Comparison of ENCODE assay signal across 11 mouse cellular contexts in genomic region chr12:105000487-105001283, GRCm38 (mm10). TPM values are rescaled to one million over a fixed set of nuclear protein-coding genes. Genes with fewer than 3 reads are reported as not detected.
DNase-seq lines count a peak whose midpoint lies in the region; ATAC-seq and TF ChIP-seq lines count a peak whose summit lies in the region.
"Had no signal": no experiment of that assay in that cellular context is flagged by ENCODE, and none has a peak within 500 bp of the region (broad histone marks: within the 10 kb centered on the region; RNA-seq: fewer than 3 reads in every experiment).

No protein-coding gene starts in this region.

- H3K9me3 ChIP-seq in G1E (replicated peaks): no peaks in the 10 kb centered on the region
- H3K9me3 ChIP-seq: limb, embryonic 15.5 days had no signal

- H3K4me1 ChIP-seq in G1E (ENCODE audit: insufficient read depth, low read depth, low read length): peaks cover 98% of the 10 kb centered on the region

- no peaks in the 10 kb centered on the region for H3K27me3 ChIP-seq in G1E (ENCODE audit: insufficient read depth, low read length)
- H3K27me3 ChIP-seq: limb, embryonic 15.5 days had no signal

- no peak for TF ChIP-seq CTCF in G1E (IDR thresholded peaks at IDR 0.05; ENCODE audit: low read depth, low read length)

- peaks cover 90% of the 10 kb centered on the region for H3K36me3 ChIP-seq in G1E (replicated peaks)
- H3K36me3 ChIP-seq: limb, embryonic 15.5 days had no signal

- H3K4me3 ChIP-seq in G1E (ENCODE audit: low read depth, low read length): no peak overlapping the region; the same call in 1 of the 2 replicates
- H3K4me3 ChIP-seq: limb, embryonic 15.5 days had no signal

- peak; percentile 68 for DNase-seq in adrenal gland, adult 8-10 months
- DNase-seq in adrenal gland, postnatal 4 days (ENCODE audit: low spot score in 2 of 2): no peak
- DNase-seq in G1E (ENCODE audit: low spot score): no peak
- peak; percentile 62 for DNase-seq in kidney, adult 18-20 months
- peak; percentile 57 for DNase-seq in lung, postnatal 36 days
- no peak for DNase-seq in right cerebral cortex, adult 2 months (ENCODE audit: low spot score in 2 of 2)
- DNase-seq in B cell, adult 2 months: no peak
- no peak for DNase-seq in thymus, postnatal 14 days
- DNase-seq: heart, postnatal 14 days; thymus, adult 2 months had no signal

- ATAC-seq in G1E (ENCODE audit: extremely low read depth, insufficient number of reproducible peaks, low FRiP score, poor library complexity, severe bottlenecking): peak; percentile 51

RNA-seq across cellular contexts. Expression of gene Syne3, which starts 8.9 kb away (rescaled TPM):
- 10 to 100 TPM; 12.0 to 20.8 (median 16.8) TPM for total RNA-seq in adrenal gland, adult 8-10 months (2022)
- total RNA-seq in adrenal gland, postnatal 4 days (2021): 10 to 100 TPM; 11.3 to 11.7 TPM
- total RNA-seq in G1E (2014; fragmentation: Nextera tagmentation) (24.8 and 27.9 TPM in 2 replicates), G1E (2017) (21.3 and 21.7 TPM in 2 replicates)
- polyA plus RNA-seq in G1E (2012): 29.7 and 31.1 TPM in 2 replicates

RNA-seq across cellular contexts. Expression of gene Glrx5, which starts 31.8 kb away (rescaled TPM):
- 100 to 1,000 TPM; 132 to 279 (median 202) TPM for total RNA-seq in adrenal gland, adult 8-10 months (2022)
- total RNA-seq in adrenal gland, postnatal 4 days (2021): 100 to 1,000 TPM; 134 to 139 TPM
- total RNA-seq in G1E (2014; fragmentation: Nextera tagmentation): 227 and 282 TPM in 2 replicates
- total RNA-seq in G1E (2017): 97.4 and 97.9 TPM in 2 replicates
- 320 and 368 TPM in 2 replicates for polyA plus RNA-seq in G1E (2012)

Comparison
In these comparisons a context has a peak if more than half of its experiments do, and no peak if none do; other contexts are left out.
1. DNase-seq: peak in adrenal gland, adult 8-10 months (single experiment), kidney, adult 18-20 months (single experiment) and lung, postnatal 36 days (single experiment); none in adrenal gland, postnatal 4 days (0 of 2), G1E (single experiment), right cerebral cortex, adult 2 months (0 of 2), B cell, adult 2 months (0 of 2) and thymus, postnatal 14 days (single experiment).